Mouse (Mus musculus) liver, embryonic 14.5 days (tissue): ENCODE data around the gene Gm9732. TPM values are rescaled to one million over a fixed set of nuclear protein-coding genes. Genes with fewer than 3 reads are reported as not detected.
"Not testable (repeated sequence)": the region's sequence is repeated elsewhere in the genome, so short reads cannot be mapped to it uniquely, and the experiment has no call there.

ENCODE experiments used
- ATAC-seq: fragments of 200-750 bp; cut with Nextera tagmentation; 2 replicates; pipeline ENCODE4 v1.8.0; 2017; ENCODE audit warnings: moderate number of reproducible peaks, mild to moderate bottlenecking, moderate library complexity; ENCODE audit not compliant: insufficient read depth
- DNase-seq, 3 experiments: peaks; one replicate each; pipeline ENCODE4 v3.0.0-alpha.2; 2012 to 2013; ENCODE audit warnings: low read depth in 3 of 3, low spot score in 3 of 3
- H3K27ac ChIP-seq: fragments of 300-500 bp; sonication (generic); 2 replicates; pipeline ENCODE4 v1.5.1; 2014; ENCODE audit warnings: moderate library complexity, mild to moderate bottlenecking, control low read depth, inconsistent platforms
- H3K27me3 ChIP-seq: fragments of 300-500 bp; sonication (generic); 2 replicates; pipeline ENCODE4 v1.6.1; 2014; ENCODE audit warnings: mild to moderate bottlenecking, low read length, moderate library complexity; ENCODE audit not compliant: control insufficient read depth, insufficient read depth
- H3K36me3 ChIP-seq: fragments of 300-500 bp; sonication (generic); replicated peaks from 2 replicates; pipeline ENCODE4 v1.6.1; 2014; ENCODE audit warnings: low read depth; ENCODE audit not compliant: control insufficient read depth, insufficient read depth
- H3K4me1 ChIP-seq, 2 experiments: fragments of 200-500 bp in 1 of 2; fragments of 300-500 bp in 1 of 2; sonication (generic) in 1 of 2; replicated peaks; 2 replicates each; pipeline ENCODE4 v1.6.1; 2012 to 2014; ENCODE audit warnings: antibody characterized with exemption in 1 of 2, inconsistent platforms in 1 of 2, low read length in 1 of 2; ENCODE audit not compliant: control insufficient read depth in 2 of 2, insufficient read depth in 2 of 2
- H3K4me2 ChIP-seq: fragments of 300-500 bp; sonication (generic); 2 replicates; pipeline ENCODE4 v1.6.1; 2014; ENCODE audit warnings: low read depth, mild to moderate bottlenecking, control low read depth, moderate library complexity
- H3K4me3 ChIP-seq, 2 experiments: fragments of 200-500 bp in 1 of 2; fragments of 300-500 bp in 1 of 2; sonication (generic) in 1 of 2; 2 replicates each; pipeline ENCODE4 v1.5.1; 2012 to 2014; ENCODE audit warnings: low read depth in 2 of 2, low read length in 2 of 2, mild to moderate bottlenecking in 2 of 2, control low read depth in 1 of 2, inconsistent platforms in 1 of 2, moderate library complexity in 1 of 2; ENCODE audit not compliant: insufficient read depth in 1 of 2
- H3K9ac ChIP-seq: fragments of 300-500 bp; sonication (generic); replicated peaks from 2 replicates; pipeline ENCODE4 v1.6.1; 2014; ENCODE audit warnings: mild to moderate bottlenecking, control low read depth, moderate library complexity
- H3K9me3 ChIP-seq: fragments of 300-500 bp; sonication (generic); 2 replicates; pipeline ENCODE4 v1.6.1; 2016; ENCODE audit warnings: low read length, mixed read lengths; ENCODE audit not compliant: control insufficient read depth
- WGBS: fragments of 180-500 bp; shearing (Covaris S2); extraction: QIAGEN DNeasy Blood & Tissue Kit; methylation state at CpG from one replicate; pipeline ENCODE4 v1.1.7; 2014; ENCODE audit not compliant: insufficient replicate concordance; 5-methylcytosine and 5-hydroxymethylcytosine counted together
- polyA plus RNA-seq, 2 experiments: library from polyadenylated mRNA; depleted of rRNA in 1 of 2; stranded (reverse) in 1 of 2; unstranded in 1 of 2; fragments of >200 nt; fragmentation: Nextera tagmentation in 1 of 2; extraction: Ambion mirVana in 1 of 2; gene quantifications; 2 replicates each; pipeline versions ENCODE4 v1.2.1 to v1.2.3; 2012 to 2014

The Gm9732 gene
- polyA plus RNA-seq, 2 experiments = not detected

GRCm38 (mm10) chr14:43319516-43319915, 44.7 kb downstream of the Gm9732 start:
- H3K4me3 ChIP-seq, H3K4me1 ChIP-seq, H3K9ac ChIP-seq, H3K36me3 ChIP-seq, H3K4me2 ChIP-seq, H3K27ac ChIP-seq, ATAC-seq, H3K27me3 ChIP-seq, H3K9me3 ChIP-seq, DNase-seq: not testable (repeated sequence)

GRCm38 (mm10) chr14:43328603-43329002, 53.8 kb downstream of the Gm9732 start:
- H3K9ac ChIP-seq, DNase-seq: not testable (repeated sequence)
- WGBS = 34% methylated on average over 2 of the region's 2 CpGs

GRCm38 (mm10) chr14:43331362-43331880, 56.6 kb downstream of the Gm9732 start:
- 67% methylated on average over 9 of the region's 11 CpGs for WGBS
- H3K9me3 ChIP-seq, H3K4me3 ChIP-seq, H3K36me3 ChIP-seq, DNase-seq, ATAC-seq, H3K27me3 ChIP-seq, H3K9ac ChIP-seq, H3K27ac ChIP-seq, H3K4me1 ChIP-seq, H3K4me2 ChIP-seq: not testable (repeated sequence)

More at GRCm38 (mm10) chr14:43328603-43329002, 53.8 kb downstream of the Gm9732 start:
- ATAC-seq, H3K27me3 ChIP-seq, H3K9me3 ChIP-seq, H3K27ac ChIP-seq, H3K36me3 ChIP-seq, H3K4me3 ChIP-seq, H3K4me2 ChIP-seq, H3K4me1 ChIP-seq: not testable (repeated sequence)

GRCm38 (mm10) chr14:43337646-43338045, 62.8 kb downstream of the Gm9732 start:
- H3K9ac ChIP-seq, H3K4me1 ChIP-seq, H3K9me3 ChIP-seq, DNase-seq, H3K4me3 ChIP-seq, H3K36me3 ChIP-seq, H3K27ac ChIP-seq, H3K4me2 ChIP-seq, H3K27me3 ChIP-seq, ATAC-seq: not testable (repeated sequence)
- WGBS = 25% methylated on average over 1 of the region's 1 CpGs

GRCm38 (mm10) chr14:43347711-43348110, 72.9 kb downstream of the Gm9732 start, which contains the start of gene 1700001F09Rik:
TSS of gene 1700001F09Rik (minus strand) at chr14:43347811.
- H3K4me2 ChIP-seq, ATAC-seq, H3K36me3 ChIP-seq: not testable (repeated sequence)

GRCm38 (mm10) chr14:43352944-43353343, 78.1 kb downstream of the Gm9732 start:
- not testable (repeated sequence) for ATAC-seq, DNase-seq, H3K27me3 ChIP-seq, H3K4me3 ChIP-seq, H3K36me3 ChIP-seq, H3K4me1 ChIP-seq, H3K9me3 ChIP-seq, H3K9ac ChIP-seq, H3K27ac ChIP-seq, H3K4me2 ChIP-seq
- 41% methylated on average over 2 of the region's 2 CpGs for WGBS

More at GRCm38 (mm10) chr14:43347711-43348110, 72.9 kb downstream of the Gm9732 start, which contains the start of gene 1700001F09Rik:
- not testable (repeated sequence) for H3K4me1 ChIP-seq, H3K9me3 ChIP-seq, H3K4me3 ChIP-seq, DNase-seq, H3K27me3 ChIP-seq, H3K9ac ChIP-seq, H3K27ac ChIP-seq

Other genes starting within 250 kb of the Gm9732 start
- gene Gm8094, start 198.4 kb upstream of the Gm9732 start, polyA plus RNA-seq (2012; rRNA removed) = not detected in 2 replicates
- gene Gm8094, start 198.4 kb upstream of the Gm9732 start, polyA plus RNA-seq (2014; fragmentation: Nextera tagmentation; extraction: Ambion mirVana) = not detected in 2 replicates
- not detected in 2 replicates for gene Gm8104, start 174.4 kb upstream of the Gm9732 start, polyA plus RNA-seq (2012; rRNA removed)
- gene Gm8104, start 174.4 kb upstream of the Gm9732 start, polyA plus RNA-seq (2014; fragmentation: Nextera tagmentation; extraction: Ambion mirVana) = not detected in 2 replicates
- not detected in 2 replicates for gene Gm7233, start 95.2 kb upstream of the Gm9732 start, polyA plus RNA-seq (2012; rRNA removed)
- not detected in 2 replicates for gene Gm7233, start 95.2 kb upstream of the Gm9732 start, polyA plus RNA-seq (2014; fragmentation: Nextera tagmentation; extraction: Ambion mirVana)
- gene Gm8122, start 39.7 kb upstream of the Gm9732 start, polyA plus RNA-seq (2012; rRNA removed) = not detected in 2 replicates
- not detected in 2 replicates for gene Gm8122, start 39.7 kb upstream of the Gm9732 start, polyA plus RNA-seq (2014; fragmentation: Nextera tagmentation; extraction: Ambion mirVana)
- not detected in 2 replicates for gene Gm8126, start 16.4 kb upstream of the Gm9732 start, polyA plus RNA-seq (2012; rRNA removed)
- gene Gm8126, start 16.4 kb upstream of the Gm9732 start, polyA plus RNA-seq (2014; fragmentation: Nextera tagmentation; extraction: Ambion mirVana) = not detected in 2 replicates
- not detected in 2 replicates for gene Gm8127, start 18.8 kb downstream of the Gm9732 start, polyA plus RNA-seq (2012; rRNA removed)
- not detected in 2 replicates for gene Gm8127, start 18.8 kb downstream of the Gm9732 start, polyA plus RNA-seq (2014; fragmentation: Nextera tagmentation; extraction: Ambion mirVana)
- not detected in 2 replicates for gene 1700001F09Rik, start 72.8 kb downstream of the Gm9732 start, polyA plus RNA-seq (2012; rRNA removed)
- gene 1700001F09Rik, start 72.8 kb downstream of the Gm9732 start, polyA plus RNA-seq (2014; fragmentation: Nextera tagmentation; extraction: Ambion mirVana) = not detected in 2 replicates
- gene Gm8138, start 141.3 kb downstream of the Gm9732 start, polyA plus RNA-seq (2012; rRNA removed) = not detected in 2 replicates
- gene Gm8138, start 141.3 kb downstream of the Gm9732 start, polyA plus RNA-seq (2014; fragmentation: Nextera tagmentation; extraction: Ambion mirVana) = not detected in 2 replicates